Comparison of ENCODE assay signal across 29 mouse cellular contexts in genomic region chr14:94691176-94691575, GRCm38 (mm10).
A peak's percentile ranks its signal among the peaks of the same experiment; 100 is the strongest.
DNase-seq lines count a peak whose midpoint lies in the region; ATAC-seq and TF ChIP-seq lines count a peak whose summit lies in the region.
"Had no signal": no experiment of that assay in that cellular context is flagged by ENCODE, and none has a peak within 500 bp of the region (broad histone marks: within the 10 kb centered on the region; RNA-seq: fewer than 3 reads in every experiment).

No protein-coding gene starts in this region.

- no peak overlapping the region for H3K9ac ChIP-seq in CH12.LX (ENCODE audit: insufficient read depth, low read depth)
- no peak overlapping the region for H3K9ac ChIP-seq in midbrain, embryonic 15.5 days
- no peak overlapping the region for H3K9ac ChIP-seq in forebrain, embryonic 11.5 days (ENCODE audit: low read length)
- H3K9ac ChIP-seq: forebrain, postnatal 0 days; heart, embryonic 12.5 days; heart, embryonic 15.5 days; hindbrain, embryonic 13.5 days had no signal

- TF ChIP-seq RAD21 in CH12.LX (IDR thresholded peaks at IDR 0.05; ENCODE audit: low read depth, low read length), result peak; percentile 9

- no peaks in the 10 kb centered on the region for H3K27me3 ChIP-seq in CH12.LX (replicated peaks)
- H3K27me3 ChIP-seq in midbrain, embryonic 15.5 days (replicated peaks), result no peaks in the 10 kb centered on the region
- H3K27me3 ChIP-seq in forebrain, embryonic 11.5 days (ENCODE audit: control insufficient read depth, insufficient read depth, low read length), result no peaks in the 10 kb centered on the region
- H3K27me3 ChIP-seq: heart, embryonic 12.5 days; heart, embryonic 15.5 days; hindbrain, embryonic 13.5 days had no signal

- TF ChIP-seq EP300 in CH12.LX (IDR thresholded peaks at IDR 0.05; ENCODE audit: low read length), result no peak

- no peak for TF ChIP-seq POLR2A in CH12.LX (IDR thresholded peaks at IDR 0.05; ENCODE audit: low read depth, low read length)

- peak; percentile 19 for DNase-seq in adrenal gland, adult 2 months
- no peak for DNase-seq in adrenal gland, postnatal 25 days
- DNase-seq in 416B (ENCODE audit: low read depth) (peak; percentile 65), CH12.LX (ENCODE audit: extremely low read depth) (no peak)
- DNase-seq in adrenal gland, postnatal 10 days, result peak; percentile 3
- DNase-seq in cerebellum, adult 18-20 months, result no peak
- DNase-seq in forebrain, embryonic 11.5 days (ENCODE audit: low spot score), result no peak
- DNase-seq: cerebellum, adult 11-12 months; cerebellum, adult 9-10 months; cerebellum, postnatal 14 days; forebrain, postnatal 0 days; gastrocnemius, adult 2 months; gastrocnemius, postnatal 14 days; heart, adult 11 months; heart, postnatal 10 days; heart, postnatal 36 days; kidney, adult 18-20 months; kidney, adult 9 months had no signal

- H3K36me3 ChIP-seq in CH12.LX (replicated peaks in 1 of 2; ENCODE audit: control insufficient read depth in 1 of 2, insufficient read depth in 1 of 2, low read length in 1 of 2), result no peaks in the 10 kb centered on the region
- H3K36me3 ChIP-seq in midbrain, embryonic 15.5 days (replicated peaks), result no peaks in the 10 kb centered on the region
- H3K36me3 ChIP-seq in forebrain, embryonic 11.5 days (ENCODE audit: control insufficient read depth, insufficient read depth, low read length), result no peaks in the 10 kb centered on the region
- H3K36me3 ChIP-seq: forebrain, embryonic 10.5 days; G1E; heart, embryonic 12.5 days; heart, embryonic 15.5 days; hindbrain, embryonic 10.5 days; hindbrain, embryonic 13.5 days had no signal

- no peak overlapping the region for H3K27ac ChIP-seq in CH12.LX (ENCODE audit: insufficient read depth, low read depth)
- no peak overlapping the region for H3K27ac ChIP-seq in midbrain, embryonic 15.5 days
- no peak overlapping the region for H3K27ac ChIP-seq in forebrain, embryonic 11.5 days (ENCODE audit: low read depth, low read length)
- H3K27ac ChIP-seq: forebrain, embryonic 10.5 days; gastrocnemius, adult 2 months; heart, embryonic 15.5 days; hindbrain, embryonic 10.5 days; hindbrain, embryonic 13.5 days had no signal

- H3K79me2 ChIP-seq in CH12.LX (replicated peaks; ENCODE audit: control insufficient read depth, extremely low read depth, insufficient read depth, poor library complexity, severe bottlenecking), result no peaks in the 10 kb centered on the region

- H3K9me3 ChIP-seq in CH12.LX (replicated peaks; ENCODE audit: low read length), result no peaks in the 10 kb centered on the region
- H3K9me3 ChIP-seq in midbrain, embryonic 15.5 days, result no peaks in the 10 kb centered on the region
- H3K9me3 ChIP-seq in forebrain, embryonic 11.5 days (ENCODE audit: control insufficient read depth, low read length), result no peaks in the 10 kb centered on the region
- H3K9me3 ChIP-seq: forebrain, embryonic 10.5 days; heart, embryonic 12.5 days; heart, embryonic 15.5 days; hindbrain, embryonic 10.5 days; hindbrain, embryonic 13.5 days had no signal

- H3K4me3 ChIP-seq in CH12.LX (replicated peaks in 1 of 3; ENCODE audit: low read depth in 2 of 3, low read length in 2 of 3, poor library complexity in 1 of 3), result no peak overlapping the region
- no peak overlapping the region for H3K4me3 ChIP-seq in midbrain, embryonic 15.5 days
- H3K4me3 ChIP-seq in forebrain, embryonic 11.5 days (ENCODE audit: low read depth, low read length), result no peak overlapping the region
- H3K4me3 ChIP-seq: forebrain, embryonic 10.5 days; gastrocnemius, adult 2 months; heart, embryonic 12.5 days; heart, embryonic 15.5 days; hindbrain, embryonic 10.5 days; hindbrain, embryonic 13.5 days had no signal

- no peak overlapping the region for H3K4me2 ChIP-seq in CH12.LX (ENCODE audit: insufficient read depth, low read depth, poor library complexity, severe bottlenecking)
- H3K4me2 ChIP-seq in midbrain, embryonic 15.5 days, result no peak overlapping the region
- H3K4me2 ChIP-seq in forebrain, embryonic 11.5 days (ENCODE audit: low read depth, low read length, severe bottlenecking), result no peak overlapping the region
- H3K4me2 ChIP-seq: heart, embryonic 12.5 days; heart, embryonic 15.5 days; hindbrain, embryonic 13.5 days had no signal

- in situ Hi-C loops in CH12.LX (cut with MboI; ENCODE audit: low pct_ligation_motif_present, low pct_unique_long_range_greater_than_20kb, low sequenced_read_pairs), result no loop called here

- TF ChIP-seq CTCF in CH12.LX (conservative IDR thresholded peaks at IDR 0.05 in 1 of 2, IDR thresholded peaks at IDR 0.05 in 1 of 2; ENCODE audit: low read depth in 2 of 2, low read length in 2 of 2), result 0 out of 4 replicates have a peak, but pooled peaks of 1 of the 2 experiments have one; percentile 7

- dilution Hi-C loops in CH12.LX (cut with MboI; ENCODE audit: extremely low pct_ligation_motif_present, extremely low pct_unique_long_range_greater_than_20kb, low sequenced_read_pairs), result no loop called here

- no peak for ATAC-seq in midbrain, embryonic 15.5 days (replicated peaks)
- no peak for ATAC-seq in forebrain, embryonic 11.5 days (replicated peaks; ENCODE audit: low FRiP score)
- ATAC-seq: activated CD4-positive, CD25-positive, alpha-beta regulatory T cell, adult 4 months; forebrain, embryonic 14.5 days; forebrain, postnatal 0 days; hindbrain, embryonic 16.5 days; intestine, embryonic 16.5 days had no signal

- no peaks in the 10 kb centered on the region for H3K4me1 ChIP-seq in CH12.LX (ENCODE audit: control insufficient read depth in 1 of 2, insufficient read depth in 2 of 2)
- no peaks in the 10 kb centered on the region for H3K4me1 ChIP-seq in midbrain, embryonic 15.5 days
- H3K4me1 ChIP-seq in forebrain, embryonic 11.5 days (replicated peaks; ENCODE audit: control insufficient read depth, insufficient read depth, low read length), result no peaks in the 10 kb centered on the region
- H3K4me1 ChIP-seq: forebrain, embryonic 10.5 days; heart, embryonic 12.5 days; heart, embryonic 15.5 days; hindbrain, embryonic 10.5 days; hindbrain, embryonic 13.5 days had no signal

- 81% methylated on average over 1 of the region's 1 CpGs for WGBS in midbrain, embryonic 15.5 days
- 93% methylated on average over 1 of the region's 1 CpGs for WGBS in forebrain, embryonic 11.5 days

TF ChIP-seq in CH12.LX, 34 proteins besides CTCF, POLR2A, EP300 and RAD21:
- no peak for TF ChIP-seq TBP (conservative IDR thresholded peaks at IDR 0.05; ENCODE audit: low read depth, low read length)
- TF ChIP-seq PAX5 (IDR thresholded peaks at IDR 0.05; ENCODE audit: low read length), result no peak
- TF ChIP-seq ZNF384 (IDR thresholded peaks at IDR 0.05; ENCODE audit: low read depth, low read length), result no peak
- TF ChIP-seq USF1 (IDR thresholded peaks at IDR 0.05; ENCODE audit: low read depth, low read length), result no peak
- TF ChIP-seq CHD1 (IDR thresholded peaks at IDR 0.05; ENCODE audit: low read depth, low read length), result no peak
- TF ChIP-seq ETS1 (conservative IDR thresholded peaks at IDR 0.05; ENCODE audit: low read depth, low read length), result no peak
- no peak for TF ChIP-seq UBTF (IDR thresholded peaks at IDR 0.05; ENCODE audit: low read depth, low read length)
- no peak for TF ChIP-seq CHD2 (IDR thresholded peaks at IDR 0.05; ENCODE audit: low read length)
- no peak for TF ChIP-seq HCFC1 (IDR thresholded peaks at IDR 0.05; ENCODE audit: low read depth, low read length)
- TF ChIP-seq SMC3 (IDR thresholded peaks at IDR 0.05; ENCODE audit: low read depth, low read length), result no peak; the same call in 1 of the 2 replicates
- TF ChIP-seq MXI1 (IDR thresholded peaks at IDR 0.05; ENCODE audit: low read depth, low read length), result no peak
- TF ChIP-seq GABPA (IDR thresholded peaks at IDR 0.05; ENCODE audit: insufficient replicate concordance, low read depth, low read length), result no peak
TF ChIP-seq in CH12.LX: peak in this region for 0.

Comparison
In these comparisons a context has a peak if more than half of its experiments do, and no peak if none do; other contexts are left out.
1. DNase-seq: peak in adrenal gland, adult 2 months (single experiment), 416B (single experiment) and adrenal gland, postnatal 10 days (single experiment); none in adrenal gland, postnatal 25 days (single experiment), CH12.LX (single experiment), cerebellum, adult 18-20 months (0 of 2) and forebrain, embryonic 11.5 days (single experiment).